ENCODE assay signal across 15 mouse cellular contexts in the genomic region with DNA sequence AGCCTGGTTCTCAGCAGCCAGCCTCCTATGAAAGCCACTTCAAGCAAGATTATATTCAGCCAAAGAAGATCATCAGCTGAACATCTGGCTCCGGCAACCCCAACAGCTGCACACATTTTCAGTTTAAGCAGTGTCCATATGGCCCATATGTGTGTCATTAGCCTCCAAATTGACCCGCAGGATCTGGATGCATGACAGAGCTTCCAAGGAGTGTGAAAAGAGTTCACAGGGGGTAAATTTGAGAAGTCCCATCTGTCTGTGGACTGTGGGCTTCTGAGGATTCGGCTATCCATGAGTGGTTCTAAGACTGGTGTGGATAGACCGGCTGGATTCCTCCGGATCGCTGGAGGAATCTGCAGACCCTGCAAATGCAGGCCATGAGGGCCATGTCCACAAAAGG.
DNase-seq lines count a peak whose midpoint lies in the region; ATAC-seq lines count a peak whose summit lies in the region.
"Had no signal": no experiment of that assay in that cellular context is flagged by ENCODE, and none has a peak within 500 bp of the region (broad histone marks: within the 10 kb centered on the region; RNA-seq: fewer than 3 reads in every experiment).

No protein-coding gene starts in this region.

- H3K27me3 ChIP-seq in kidney, embryonic 16.5 days (ENCODE audit: insufficient read depth, low read length), result no peaks in the 10 kb centered on the region
- H3K27me3 ChIP-seq in hindbrain, embryonic 16.5 days (replicated peaks; ENCODE audit: control insufficient read depth, insufficient read depth, low read length), result no peaks in the 10 kb centered on the region
- H3K27me3 ChIP-seq: heart, embryonic 12.5 days; liver, embryonic 13.5 days; midbrain, embryonic 13.5 days had no signal

- no peaks in the 10 kb centered on the region for H3K36me3 ChIP-seq in kidney, embryonic 16.5 days (ENCODE audit: insufficient read depth, low read length)
- H3K36me3 ChIP-seq in hindbrain, embryonic 16.5 days (ENCODE audit: control insufficient read depth, insufficient read depth, low read length), result no peaks in the 10 kb centered on the region
- H3K36me3 ChIP-seq: G1E; heart, embryonic 12.5 days; liver, embryonic 13.5 days; midbrain, embryonic 13.5 days had no signal

- ATAC-seq in kidney, embryonic 16.5 days (ENCODE audit: low FRiP score, low TSS enrichment), result peak; percentile 61
- ATAC-seq in hindbrain, embryonic 16.5 days, result peak; percentile 58
- ATAC-seq: forebrain, embryonic 14.5 days; midbrain, embryonic 13.5 days had no signal

- H3K9ac ChIP-seq in kidney, embryonic 16.5 days (replicated peaks; ENCODE audit: low read length), result no peak overlapping the region
- no peak overlapping the region for H3K9ac ChIP-seq in hindbrain, embryonic 16.5 days (ENCODE audit: low read depth, low read length)
- H3K9ac ChIP-seq: heart, embryonic 12.5 days; liver, embryonic 13.5 days; midbrain, embryonic 13.5 days had no signal

- DNase-seq in kidney, adult 8-10 months, result no peak
- DNase-seq in retina, embryonic 14.5 days (ENCODE audit: low spot score), result peak; percentile 24
- DNase-seq in retina, postnatal 1 day, result no peak
- DNase-seq in adrenal gland, postnatal 4 days (ENCODE audit: low spot score in 2 of 2), result no peak
- DNase-seq in urinary bladder, postnatal 36 days (ENCODE audit: low spot score in 2 of 2), result no peak
- DNase-seq: adrenal gland, postnatal 10 days; heart, postnatal 4 days; liver, embryonic 13.5 days; lung, postnatal 36 days had no signal

- H3K9me3 ChIP-seq in kidney, embryonic 16.5 days (ENCODE audit: low read length), result no peaks in the 10 kb centered on the region
- no peaks in the 10 kb centered on the region for H3K9me3 ChIP-seq in hindbrain, embryonic 16.5 days (ENCODE audit: control insufficient read depth, low read length)
- H3K9me3 ChIP-seq: heart, embryonic 12.5 days; midbrain, embryonic 13.5 days had no signal

- H3K4me3 ChIP-seq in kidney, embryonic 16.5 days (ENCODE audit: low read length), result no peak overlapping the region
- H3K4me3 ChIP-seq in hindbrain, embryonic 16.5 days (ENCODE audit: low read length), result no peak overlapping the region
- H3K4me3 ChIP-seq: heart, embryonic 12.5 days; liver, embryonic 13.5 days; midbrain, embryonic 13.5 days had no signal

- H3K4me1 ChIP-seq in kidney, embryonic 16.5 days (ENCODE audit: insufficient read depth, low read length), result no peaks in the 10 kb centered on the region
- H3K4me1 ChIP-seq in hindbrain, embryonic 16.5 days (ENCODE audit: control insufficient read depth, insufficient read depth, low read depth, low read length), result no peaks in the 10 kb centered on the region
- H3K4me1 ChIP-seq: heart, embryonic 12.5 days; liver, embryonic 13.5 days; midbrain, embryonic 13.5 days had no signal

- no peak overlapping the region for H3K4me2 ChIP-seq in kidney, embryonic 16.5 days (replicated peaks; ENCODE audit: low read depth, low read length)
- H3K4me2 ChIP-seq in hindbrain, embryonic 16.5 days (ENCODE audit: low read length), result no peak overlapping the region
- H3K4me2 ChIP-seq: heart, embryonic 12.5 days; liver, embryonic 13.5 days; midbrain, embryonic 13.5 days had no signal

- 39% methylated on average over 6 of the region's 6 CpGs for WGBS in kidney, embryonic 16.5 days
- 89% methylated on average over 6 of the region's 6 CpGs for WGBS in hindbrain, embryonic 16.5 days

- no peak overlapping the region for H3K27ac ChIP-seq in kidney, embryonic 16.5 days (ENCODE audit: low read length)
- no peak overlapping the region for H3K27ac ChIP-seq in hindbrain, embryonic 16.5 days (ENCODE audit: low read depth, low read length)
- H3K27ac ChIP-seq: liver, embryonic 13.5 days; midbrain, embryonic 13.5 days had no signal
